Mouse (Mus musculus): Measurements from ENCODE around the gene Sp3. TPM values are rescaled to one million over a fixed set of nuclear protein-coding genes. Genes with fewer than 3 reads are reported as not detected.
"Not testable (repeated sequence)": the region's sequence is repeated elsewhere in the genome, so short reads cannot be mapped to it uniquely, and the experiment has no call there.

Sp3 gene
- polyA plus RNA-seq, 1 experiment from 2014 or later: 41.3 TPM

DNA sequence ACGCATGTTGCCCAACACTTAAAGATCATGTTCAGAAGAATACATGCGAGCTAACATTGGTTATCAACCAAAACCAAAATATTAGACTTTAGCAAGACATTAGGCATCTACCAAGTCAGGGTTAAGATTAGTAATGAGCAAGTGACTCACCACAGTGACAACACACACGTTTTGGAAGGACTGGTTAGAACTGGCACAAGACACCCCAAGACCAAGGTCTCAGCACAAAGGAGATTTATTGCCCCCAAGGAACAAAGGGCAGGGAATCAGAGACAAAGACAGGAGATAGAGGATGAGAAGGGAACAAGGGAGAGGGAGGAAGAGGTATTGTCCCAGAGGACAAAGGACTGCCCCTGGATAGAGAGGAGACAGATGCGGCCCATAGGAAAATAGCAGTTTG, 71.2 kb downstream of the Sp3 start:
- Histone ChIP-seq H3K27me3 (ENCODE audit: insufficient read depth, low read length) (no peaks in the 10 kb centered on the region), H3K4me3 (replicated peaks; ENCODE audit: low read depth, low read length) (no peak overlapping the region), H3K4me2 (ENCODE audit: low read length) (no peak overlapping the region), H3K9ac (ENCODE audit: low read depth, low read length) (no peak overlapping the region), H3K36me3 (ENCODE audit: insufficient read depth, low read length) (no peaks in the 10 kb centered on the region), H3K9me3 (replicated peaks; ENCODE audit: low read length) (no peaks in the 10 kb centered on the region), H3K4me1 (replicated peaks; ENCODE audit: insufficient read depth, low read length) (no peaks in the 10 kb centered on the region), H3K27ac (no peak overlapping the region)
- ATAC-seq (replicated peaks; ENCODE audit: low FRiP score, low read depth) (no peak), DNase-seq (ENCODE audit: low spot score) (no peak)
- WGBS: 79% methylated on average over 4 of the region's 4 CpGs
- no peak for TF ChIP-seq CTCF (IDR thresholded peaks at IDR 0.05; ENCODE audit: low read depth)

DNA sequence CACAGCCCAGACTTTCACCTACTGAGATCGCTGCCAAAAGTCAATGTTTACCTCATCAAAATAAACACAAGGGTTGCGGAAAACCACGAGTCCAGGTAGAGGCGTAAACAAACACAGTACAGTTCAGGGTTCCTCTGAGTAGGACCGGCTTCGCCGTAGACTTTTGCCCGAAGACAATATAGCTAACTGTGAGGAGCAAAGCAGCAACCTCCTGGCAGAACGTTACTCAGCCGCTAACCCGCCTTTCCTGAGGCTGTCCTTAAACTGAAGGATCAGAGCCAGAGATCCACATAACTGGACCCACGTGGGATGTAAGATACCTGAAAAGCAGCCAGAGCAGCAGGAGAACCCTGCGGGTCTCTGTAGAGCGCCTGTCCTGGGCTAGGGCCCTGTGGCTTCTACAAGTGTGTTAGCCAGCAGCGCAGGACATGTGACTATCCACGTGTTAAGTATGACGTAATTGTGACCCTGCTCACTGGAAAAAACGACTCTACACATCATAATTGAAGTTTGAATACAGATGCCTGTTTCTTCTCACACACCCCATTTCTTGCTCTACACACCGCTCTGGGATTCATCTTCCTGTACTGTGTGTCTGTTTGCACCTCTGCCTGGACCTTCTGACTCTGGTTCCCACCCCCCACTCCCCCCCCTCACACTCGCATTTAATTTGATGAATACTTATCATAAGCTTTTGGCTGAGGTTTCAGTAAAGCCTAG, 71.9 kb downstream of the Sp3 start:
- Histone ChIP-seq H3K4me2 (ENCODE audit: low read length) (no peak overlapping the region), H3K27me3 (ENCODE audit: insufficient read depth, low read length) (no peaks in the 10 kb centered on the region), H3K4me1 (replicated peaks; ENCODE audit: insufficient read depth, low read length) (no peaks in the 10 kb centered on the region), H3K9ac (ENCODE audit: low read depth, low read length) (no peak overlapping the region), H3K9me3 (replicated peaks; ENCODE audit: low read length) (no peaks in the 10 kb centered on the region), H3K27ac (no peak overlapping the region), H3K4me3 (replicated peaks; ENCODE audit: low read depth, low read length) (no peak overlapping the region), H3K36me3 (ENCODE audit: insufficient read depth, low read length) (no peaks in the 10 kb centered on the region)
- DNase-seq (ENCODE audit: low spot score) (no peak), ATAC-seq (replicated peaks; ENCODE audit: low FRiP score, low read depth) (no peak)
- 81% methylated on average over 20 of the region's 20 CpGs for WGBS
- TF ChIP-seq CTCF (IDR thresholded peaks at IDR 0.05; ENCODE audit: low read depth): no peak

DNA sequence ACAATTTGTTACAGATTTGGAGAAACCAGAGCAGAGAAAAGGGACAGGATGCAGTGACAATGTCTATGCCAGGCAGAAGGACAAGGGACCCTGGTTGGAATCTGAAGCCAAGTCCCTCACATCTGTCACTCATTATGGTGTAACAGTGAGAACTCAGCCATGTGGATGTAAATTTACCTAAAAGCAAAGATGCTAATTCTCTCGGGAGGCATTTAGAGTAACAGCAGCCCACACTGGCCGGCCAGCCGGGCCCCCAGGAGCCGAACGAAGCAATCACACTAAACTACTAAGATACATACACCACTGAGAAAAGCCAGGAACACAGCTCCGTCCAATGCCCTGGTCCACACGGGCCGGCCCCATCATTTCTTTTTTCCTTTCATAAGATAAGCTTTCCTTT, 73.5 kb downstream of the Sp3 start:
- no peak overlapping the region for H3K4me3 ChIP-seq (replicated peaks; ENCODE audit: low read depth, low read length)
- DNase-seq (ENCODE audit: low spot score): no peak
- no peaks in the 10 kb centered on the region for H3K36me3 ChIP-seq (ENCODE audit: insufficient read depth, low read length)
- no peaks in the 10 kb centered on the region for H3K9me3 ChIP-seq (replicated peaks; ENCODE audit: low read length)
- ATAC-seq (replicated peaks; ENCODE audit: low FRiP score, low read depth): no peak
- WGBS: 58% methylated on average over 8 of the region's 8 CpGs
- no peak for TF ChIP-seq CTCF (IDR thresholded peaks at IDR 0.05; ENCODE audit: low read depth)
- no peaks in the 10 kb centered on the region for H3K4me1 ChIP-seq (replicated peaks; ENCODE audit: insufficient read depth, low read length)
- no peak overlapping the region for H3K27ac ChIP-seq
- no peaks in the 10 kb centered on the region for H3K27me3 ChIP-seq (ENCODE audit: insufficient read depth, low read length)
- no peak overlapping the region for H3K9ac ChIP-seq (ENCODE audit: low read depth, low read length)
- H3K4me2 ChIP-seq (ENCODE audit: low read length): no peak overlapping the region

DNA sequence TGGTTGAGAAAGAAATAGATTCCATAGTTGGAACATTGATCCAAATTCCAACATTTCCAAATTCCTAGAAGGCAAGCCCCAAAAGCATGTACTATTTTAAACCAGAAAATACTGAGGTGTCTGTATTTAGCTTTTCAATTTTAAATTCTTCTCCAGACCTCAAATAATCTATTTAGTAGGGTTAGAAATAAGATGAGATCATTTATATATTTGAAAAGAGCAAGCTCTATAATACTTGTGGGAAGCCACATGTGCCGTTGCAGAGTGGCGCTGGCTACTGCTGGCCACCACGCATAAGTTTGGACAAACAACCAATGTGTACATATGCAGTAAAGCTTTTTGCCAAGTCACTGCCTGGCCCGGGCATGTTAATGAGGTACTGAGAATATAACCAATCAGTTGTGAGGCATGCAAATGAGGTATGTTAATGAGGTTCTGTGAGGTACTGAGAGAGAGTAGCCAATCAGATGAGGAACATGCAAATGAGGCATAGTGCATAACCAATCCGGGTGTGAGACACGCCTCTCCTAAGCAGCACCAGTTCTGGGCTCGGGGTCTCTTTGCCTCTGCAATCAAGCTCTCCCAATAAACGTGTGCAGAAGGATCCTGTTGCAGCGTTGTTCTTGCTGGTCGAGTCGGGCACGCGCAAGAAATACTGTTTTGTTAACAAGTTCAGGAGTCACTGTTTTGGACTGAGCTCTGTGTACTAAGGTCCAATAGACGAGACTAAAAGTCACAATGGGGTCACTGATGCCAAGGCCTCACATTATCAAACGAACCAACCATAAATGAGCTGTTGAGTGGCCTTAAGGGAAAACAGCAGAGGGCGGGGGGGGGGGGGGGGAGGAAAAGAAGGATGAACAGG, 77.2 kb downstream of the Sp3 start:
- H3K9ac ChIP-seq (ENCODE audit: low read depth, low read length); H3K4me2 ChIP-seq (ENCODE audit: low read length); H3K4me3 ChIP-seq (replicated peaks; ENCODE audit: low read depth, low read length); H3K27me3 ChIP-seq (ENCODE audit: insufficient read depth, low read length); H3K4me1 ChIP-seq (replicated peaks; ENCODE audit: insufficient read depth, low read length); DNase-seq (ENCODE audit: low spot score); H3K27ac ChIP-seq; ATAC-seq (replicated peaks; ENCODE audit: low FRiP score, low read depth); H3K9me3 ChIP-seq (replicated peaks; ENCODE audit: low read length); H3K36me3 ChIP-seq (ENCODE audit: insufficient read depth, low read length): not testable (repeated sequence)
- 87% methylated on average over 16 of the region's 16 CpGs for WGBS

DNA sequence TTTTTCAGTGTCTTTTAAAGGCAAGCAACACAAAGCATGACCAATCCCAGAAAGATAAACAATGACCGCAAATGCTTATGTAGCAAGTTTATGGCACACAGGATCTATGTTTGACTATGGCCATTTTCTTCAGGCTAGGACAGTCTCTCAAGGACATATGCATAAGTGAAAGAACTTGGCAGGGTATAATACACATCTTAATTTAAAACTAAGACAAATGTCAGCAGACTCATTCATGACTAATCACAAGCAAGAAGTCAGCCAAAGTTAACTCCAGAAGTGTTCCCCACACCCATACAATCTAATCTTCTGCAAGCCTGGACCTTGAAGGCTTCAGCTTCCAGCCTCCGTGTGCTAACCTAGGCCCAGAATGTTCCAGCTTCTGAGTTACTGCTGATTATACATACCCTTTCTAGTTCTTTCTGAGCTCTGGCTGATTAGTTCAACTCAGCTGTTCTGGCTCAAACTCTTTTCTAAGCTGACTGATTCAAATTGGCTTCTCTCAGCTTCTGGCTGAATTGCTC, 81.4 kb downstream of the Sp3 start:
- no peaks in the 10 kb centered on the region for H3K4me1 ChIP-seq (replicated peaks; ENCODE audit: insufficient read depth, low read length)
- no peaks in the 10 kb centered on the region for H3K36me3 ChIP-seq (ENCODE audit: insufficient read depth, low read length)
- no peak for TF ChIP-seq CTCF (IDR thresholded peaks at IDR 0.05; ENCODE audit: low read depth)
- no peak for ATAC-seq (replicated peaks; ENCODE audit: low FRiP score, low read depth)
- WGBS: 85% methylated on average over 2 of the region's 2 CpGs
- no peaks in the 10 kb centered on the region for H3K27me3 ChIP-seq (ENCODE audit: insufficient read depth, low read length)
- no peak for DNase-seq (ENCODE audit: low spot score)
- no peak overlapping the region for H3K4me2 ChIP-seq (ENCODE audit: low read length)
- H3K27ac ChIP-seq: no peak overlapping the region
- H3K4me3 ChIP-seq (replicated peaks; ENCODE audit: low read depth, low read length): no peak overlapping the region
- H3K9ac ChIP-seq (ENCODE audit: low read depth, low read length): no peak overlapping the region
- no peaks in the 10 kb centered on the region for H3K9me3 ChIP-seq (replicated peaks; ENCODE audit: low read length)

DNA sequence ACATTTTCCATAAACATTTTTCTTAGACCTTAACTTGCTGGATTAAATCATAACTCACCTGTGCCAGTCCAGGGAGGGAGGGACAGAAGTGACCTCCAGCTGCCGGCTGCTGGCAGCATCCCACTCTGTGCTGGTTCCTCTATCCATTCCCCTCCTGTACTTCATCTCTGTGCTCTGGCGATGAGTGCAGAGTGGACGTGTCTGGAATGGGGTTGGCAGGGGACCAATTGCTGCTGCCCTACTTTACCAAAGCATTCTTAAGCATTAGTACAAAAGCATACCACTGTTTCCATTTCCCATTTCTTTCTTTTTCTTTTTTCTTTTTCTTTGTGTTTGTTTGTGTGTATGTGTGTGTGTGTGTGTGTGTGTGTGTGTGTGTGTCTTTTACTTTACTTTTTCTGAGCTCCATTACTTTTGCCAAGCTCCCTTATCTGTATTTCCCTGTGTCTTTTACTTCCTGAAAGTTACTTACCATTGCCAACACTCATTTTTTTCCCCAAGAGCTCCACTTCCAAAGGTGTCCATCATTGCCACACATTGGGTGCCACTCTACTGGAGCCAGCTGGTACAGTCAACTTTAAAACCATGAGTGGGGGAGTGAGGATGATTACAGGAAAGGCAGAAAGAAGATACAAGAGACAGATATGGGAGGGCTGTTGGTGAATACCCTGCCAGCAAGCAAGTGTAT, 82.0 kb downstream of the Sp3 start:
- DNase-seq (ENCODE audit: low spot score) (no peak), ATAC-seq (replicated peaks; ENCODE audit: low FRiP score, low read depth) (no peak)
- no peak overlapping the region for H3K4me3 ChIP-seq (replicated peaks; ENCODE audit: low read depth, low read length)
- no peak overlapping the region for H3K27ac ChIP-seq
- H3K4me1 ChIP-seq (replicated peaks; ENCODE audit: insufficient read depth, low read length): no peaks in the 10 kb centered on the region
- H3K27me3 ChIP-seq (ENCODE audit: insufficient read depth, low read length): no peaks in the 10 kb centered on the region
- 85% methylated on average over 3 of the region's 3 CpGs for WGBS
- no peaks in the 10 kb centered on the region for H3K36me3 ChIP-seq (ENCODE audit: insufficient read depth, low read length)
- no peak for TF ChIP-seq CTCF (IDR thresholded peaks at IDR 0.05; ENCODE audit: low read depth)
- no peak overlapping the region for H3K9ac ChIP-seq (ENCODE audit: low read depth, low read length)
- no peaks in the 10 kb centered on the region for H3K9me3 ChIP-seq (replicated peaks; ENCODE audit: low read length)
- no peak overlapping the region for H3K4me2 ChIP-seq (ENCODE audit: low read length)

Measured in kidney, postnatal 0 days (tissue).